Mouse (Mus musculus) MEL (cell line): Measurements from ENCODE around the gene Sarnp. TPM values are rescaled to one million over a fixed set of nuclear protein-coding genes. Genes with fewer than 3 reads are reported as not detected.

Source experiments
- DNase-seq: peaks from one replicate; pipeline ENCODE4 v3.0.0; 2011; ENCODE audit warnings: low read depth, low spot score
- H3K27ac ChIP-seq: 2 replicates; pipeline ENCODE4 v1.5.1; 2012; ENCODE audit warnings: low read depth, mild to moderate bottlenecking, control low read depth, low read length, moderate library complexity; ENCODE audit not compliant: control insufficient read depth
- H3K27me3 ChIP-seq, 2 experiments: fragments of 150-350 bp in 1 of 2; sonication (generic) in 1 of 2; 2 replicates each; pipeline ENCODE4 v1.6.1; 2012; ENCODE audit warnings: low read length in 2 of 2, mild to moderate bottlenecking in 2 of 2, improper control_type of control experiment in 1 of 2, moderate library complexity in 1 of 2; ENCODE audit not compliant: insufficient read depth in 2 of 2, control insufficient read depth in 1 of 2
- H3K36me3 ChIP-seq, 2 experiments: 2 replicates each; pipeline ENCODE4 v1.6.1; 2012 to 2014; ENCODE audit warnings: low read length in 2 of 2, improper control_type of control experiment in 1 of 2, inconsistent platforms in 1 of 2, mild to moderate bottlenecking in 1 of 2; ENCODE audit not compliant: insufficient read depth in 2 of 2, control insufficient read depth in 1 of 2
- H3K4me1 ChIP-seq, 2 experiments: fragments of 150-350 bp in 1 of 2; sonication (generic) in 1 of 2; 2 replicates each; pipeline ENCODE4 v1.6.1; 2012; ENCODE audit warnings: low read length in 2 of 2, improper control_type of control experiment in 1 of 2, mild to moderate bottlenecking in 1 of 2; ENCODE audit not compliant: insufficient read depth in 2 of 2, control insufficient read depth in 1 of 2
- H3K4me3 ChIP-seq, 2 experiments: fragments of 150-350 bp in 1 of 2; sonication (generic) in 1 of 2; 2 replicates each; pipeline ENCODE4 v1.5.1; 2012; ENCODE audit warnings: low read depth in 2 of 2, low read length in 2 of 2, mild to moderate bottlenecking in 2 of 2, moderate library complexity in 2 of 2, control low read depth in 1 of 2, improper control_type of control experiment in 1 of 2; ENCODE audit not compliant: control insufficient read depth in 1 of 2, insufficient read depth in 1 of 2
- H3K79me2 ChIP-seq: 2 replicates; pipeline ENCODE4 v1.6.1; 2012; ENCODE audit warnings: mild to moderate bottlenecking, low read length, moderate library complexity; ENCODE audit not compliant: control insufficient read depth, poor library complexity, insufficient read depth
- H3K9ac ChIP-seq: 2 replicates; pipeline ENCODE4 v1.6.1; 2012; ENCODE audit warnings: low read depth, mild to moderate bottlenecking, control low read depth, low read length, moderate library complexity; ENCODE audit not compliant: control insufficient read depth, poor library complexity, severe bottlenecking
- H3K9me3 ChIP-seq: fragments of 150-350 bp; sonication (generic); replicated peaks from 2 replicates; pipeline ENCODE4 v1.6.1; 2012; ENCODE audit warnings: mild to moderate bottlenecking, low read length, improper control_type of control experiment, moderate library complexity; ENCODE audit not compliant: insufficient read depth
- BHLHE40 ChIP-seq: IDR thresholded peaks from 2 replicates; pipeline ENCODE4 v1.6.1; 2012; ENCODE audit warnings: low read depth, mild to moderate bottlenecking, inconsistent platforms, low read length, improper control_type of control experiment, borderline replicate concordance
- CHD2 ChIP-seq: IDR thresholded peaks from 2 replicates; pipeline ENCODE4 v1.6.1; 2011; ENCODE audit warnings: low read length, improper control_type of control experiment
- CTCF ChIP-seq, 3 experiments: IDR thresholded peaks in 2 of 3; conservative IDR thresholded peaks in 1 of 3; 2 replicates each; pipeline ENCODE4 v1.5.1; 2011 to 2012; ENCODE audit warnings: low read length in 3 of 3, low read depth in 2 of 3, mild to moderate bottlenecking in 2 of 3, improper control_type of control experiment in 1 of 3, inconsistent platforms in 1 of 3, mixed read lengths in 1 of 3, moderate library complexity in 1 of 3; ENCODE audit not compliant: control insufficient read depth in 1 of 3, insufficient read depth in 1 of 3, poor library complexity in 1 of 3, severe bottlenecking in 1 of 3
- E2F4 ChIP-seq: IDR thresholded peaks from 2 replicates; pipeline ENCODE4 v1.6.1; 2011; ENCODE audit warnings: low read depth, low read length, improper control_type of control experiment, borderline replicate concordance
- GATA1 ChIP-seq: IDR thresholded peaks from 2 replicates; pipeline ENCODE4 v1.6.1; 2011; ENCODE audit warnings: low read depth, low read length, improper control_type of control experiment
- HCFC1 ChIP-seq: IDR thresholded peaks from 2 replicates; pipeline ENCODE4 v1.6.1; 2012; ENCODE audit warnings: low read depth, mild to moderate bottlenecking, inconsistent platforms, low read length, improper control_type of control experiment, moderate library complexity
- JUND ChIP-seq: IDR thresholded peaks from 2 replicates; pipeline ENCODE4 v1.6.1; 2011; ENCODE audit warnings: low read depth, mild to moderate bottlenecking, improper control_type of control experiment, low read length
- MYB ChIP-seq: IDR thresholded peaks from 2 replicates; pipeline ENCODE4 v1.6.1; 2011; ENCODE audit warnings: mild to moderate bottlenecking, low read depth, low read length, improper control_type of control experiment
- MYC ChIP-seq: IDR thresholded peaks from 2 replicates; pipeline ENCODE4 v1.6.1; 2011; ENCODE audit warnings: low read depth, mild to moderate bottlenecking, low read length, improper control_type of control experiment, moderate library complexity
- NELFE ChIP-seq: IDR thresholded peaks from 2 replicates; pipeline ENCODE4 v1.6.1; 2011; ENCODE audit warnings: low read depth, low read length, improper control_type of control experiment
- NRF1 ChIP-seq: IDR thresholded peaks from 2 replicates; pipeline ENCODE4 v1.6.1; 2014; ENCODE audit warnings: low read depth, mild to moderate bottlenecking, inconsistent platforms, low read length, improper control_type of control experiment, moderate library complexity; ENCODE audit not compliant: poor library complexity, insufficient read depth, severe bottlenecking
- POLR2A ChIP-seq, 2 experiments: IDR thresholded peaks; 2 replicates each; pipeline ENCODE4 v1.6.1; 2011 to 2012; ENCODE audit warnings: low read length in 2 of 2, mild to moderate bottlenecking in 2 of 2, control low read depth in 1 of 2, improper control_type of control experiment in 1 of 2, low read depth in 1 of 2, moderate library complexity in 1 of 2; ENCODE audit not compliant: control insufficient read depth in 1 of 2, insufficient read depth in 1 of 2, poor library complexity in 1 of 2
- POLR2AphosphoS2 ChIP-seq: IDR thresholded peaks from 2 replicates; pipeline ENCODE4 v1.6.1; 2011; ENCODE audit warnings: low read length, improper control_type of control experiment
- POLR2AphosphoS5 ChIP-seq: IDR thresholded peaks from 2 replicates; pipeline ENCODE4 v1.6.1; 2012; ENCODE audit warnings: low read depth, borderline replicate concordance, mild to moderate bottlenecking, inconsistent platforms, low read length, moderate library complexity, mixed read lengths
- RAD21 ChIP-seq: IDR thresholded peaks from 2 replicates; pipeline ENCODE4 v1.6.1; 2011; ENCODE audit warnings: mild to moderate bottlenecking, low read depth, low read length, improper control_type of control experiment
- SMC3 ChIP-seq: IDR thresholded peaks from 2 replicates; pipeline ENCODE4 v1.6.1; 2011; ENCODE audit warnings: low read depth, low read length, improper control_type of control experiment
- TAL1 ChIP-seq: IDR thresholded peaks from 2 replicates; pipeline ENCODE4 v1.6.1; 2012; ENCODE audit warnings: mild to moderate bottlenecking, inconsistent platforms, low read length, moderate library complexity, mixed read lengths
- TCF12 ChIP-seq: IDR thresholded peaks from 2 replicates; pipeline ENCODE4 v1.6.1; 2014; ENCODE audit warnings: low read depth, mild to moderate bottlenecking, inconsistent platforms, low read length, improper control_type of control experiment, moderate library complexity
- USF1 ChIP-seq: IDR thresholded peaks from 2 replicates; pipeline ENCODE4 v1.6.1; 2014; ENCODE audit warnings: low read depth, mild to moderate bottlenecking, inconsistent platforms, low read length, improper control_type of control experiment, moderate library complexity
- USF2 ChIP-seq, 2 experiments: IDR thresholded peaks; 2 replicates each; pipeline ENCODE4 v1.6.1; 2011 to 2012; ENCODE audit warnings: improper control_type of control experiment in 2 of 2, low read length in 2 of 2, borderline replicate concordance in 1 of 2, inconsistent platforms in 1 of 2, low read depth in 1 of 2, mild to moderate bottlenecking in 1 of 2; ENCODE audit not compliant: insufficient read depth in 1 of 2
- ZC3H11A ChIP-seq: IDR thresholded peaks from 2 replicates; pipeline ENCODE4 v1.6.1; 2012; ENCODE audit warnings: low read depth, mild to moderate bottlenecking, inconsistent platforms, low read length, improper control_type of control experiment
- ZKSCAN1 ChIP-seq: IDR thresholded peaks from 2 replicates; pipeline ENCODE4 v1.6.1; 2012; ENCODE audit warnings: low read depth, mild to moderate bottlenecking, inconsistent platforms, low read length, improper control_type of control experiment, moderate library complexity
- ZMIZ1 ChIP-seq: IDR thresholded peaks from 2 replicates; pipeline ENCODE4 v1.6.1; 2012; ENCODE audit warnings: low read depth, mild to moderate bottlenecking, inconsistent platforms, low read length, improper control_type of control experiment, moderate library complexity
- ZNF384 ChIP-seq: IDR thresholded peaks from 2 replicates; pipeline ENCODE4 v1.6.1; 2012; ENCODE audit warnings: low read depth, mild to moderate bottlenecking, inconsistent platforms, low read length, improper control_type of control experiment
- polyA plus RNA-seq, 2 experiments: library from polyadenylated mRNA; stranded (reverse) in 1 of 2; unstranded in 1 of 2; fragments of >175 nt in 1 of 2; fragments of >200 nt in 1 of 2; gene quantifications; 2 replicates each; pipeline versions ENCODE4 v1.2.1 to v1.2.4; 2012; ENCODE audit warnings: low replicate concordance in 2 of 2, low read depth in 1 of 2; ENCODE audit not compliant: insufficient read length in 2 of 2, insufficient read depth in 1 of 2, missing spikeins in 1 of 2
- total RNA-seq: library from RNA; depleted of rRNA; stranded (reverse); fragments of 300-350 nt; gene quantifications from 2 replicates; pipeline ENCODE4 v1.2.3, GENCODE M21; 2012

The Sarnp gene
- total and polyA plus RNA-seq, 3 experiments, result 103 to 1,007 (median 189) TPM

DNA sequence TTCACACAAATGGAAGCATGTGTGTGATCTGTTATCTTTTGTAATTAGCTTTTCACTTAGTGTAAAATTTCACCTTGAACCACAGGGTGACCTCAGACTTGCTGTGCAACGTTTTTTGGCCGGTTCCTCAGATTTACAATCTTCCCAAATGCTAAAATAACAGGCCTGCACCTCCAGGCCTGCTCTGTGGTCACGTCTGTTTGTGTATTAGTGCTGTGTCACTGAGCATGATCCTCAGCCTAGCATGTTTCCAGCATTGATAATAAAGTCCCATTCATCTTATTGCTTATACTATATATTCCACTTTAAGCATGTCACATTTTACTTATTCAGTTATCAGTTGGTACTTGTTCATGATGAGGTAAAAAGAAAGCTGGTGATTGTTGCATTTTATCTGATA is 33.2 kb downstream of the Sarnp start (continued):
- no peak for TF ChIP-seq ZMIZ1

- Histone ChIP-seq H3K27me3 (no peaks in the 10 kb centered on the region), H3K9ac (no peak overlapping the region), H3K4me3 (no peak overlapping the region), H3K9me3 (no peaks in the 10 kb centered on the region), H3K36me3 (peaks cover 6 to 37% of the 10 kb centered on the region in 2 experiments), H3K4me1 (peaks cover 0 to 2% of the 10 kb centered on the region in 2 experiments; a peak in 2 of 4 replicates), H3K79me2 (no peaks in the 10 kb centered on the region), H3K27ac (no peak overlapping the region)
- no peak for DNase-seq
- TF ChIP-seq CTCF (IDR thresholded peaks at IDR 0.05 in 2 of 3, conservative IDR thresholded peaks at IDR 0.05 in 1 of 3; ENCODE audit: control insufficient read depth in 1 of 3, insufficient read depth in 1 of 3, low read depth in 2 of 3, low read length in 3 of 3, poor library complexity in 1 of 3, severe bottlenecking in 1 of 3) (no peak), MYC (no peak), NELFE (no peak), TCF12 (no peak), CHD2 (no peak), JUND (no peak), USF2 (IDR thresholded peaks at IDR 0.05; ENCODE audit: borderline replicate concordance in 1 of 2, insufficient read depth in 1 of 2, low read depth in 1 of 2, low read length in 2 of 2) (no peak), SMC3 (no peak), ZC3H11A (no peak), ZNF384 (no peak), BHLHE40 (no peak), POLR2AphosphoS5 (no peak), USF1 (no peak), HCFC1 (no peak), GATA1 (no peak), NRF1 (no peak), TAL1 (no peak), MYB (no peak), ZKSCAN1 (no peak)
Observed at GRCm38 (mm10) chr10:128861176-128861575, 44.0 kb downstream of the Sarnp start.

- no peaks in the 10 kb centered on the region; a peak in 1 of 4 replicates for H3K4me1 ChIP-seq
Observed at GRCm38 (mm10) chr10:128866042-128866441, 48.9 kb downstream of the Sarnp start.

More at GRCm38 (mm10) chr10:128866042-128866441, 48.9 kb downstream of the Sarnp start:
- H3K27ac ChIP-seq, result no peak overlapping the region
- no peak overlapping the region for H3K9ac ChIP-seq
- no peaks in the 10 kb centered on the region for H3K27me3 ChIP-seq
- peaks cover 0 to 16% of the 10 kb centered on the region in 2 experiments; a peak in 2 of 4 replicates for H3K36me3 ChIP-seq
- TF ChIP-seq POLR2A (IDR thresholded peaks at IDR 0.05; ENCODE audit: control insufficient read depth in 1 of 2, insufficient read depth in 1 of 2, low read depth in 1 of 2, low read length in 2 of 2, poor library complexity in 1 of 2) (no peak), SMC3 (peak; percentile 40), CTCF (IDR thresholded peaks at IDR 0.05 in 2 of 3, conservative IDR thresholded peaks at IDR 0.05 in 1 of 3; ENCODE audit: control insufficient read depth in 1 of 3, insufficient read depth in 1 of 3, low read depth in 2 of 3, low read length in 3 of 3, poor library complexity in 1 of 3, severe bottlenecking in 1 of 3) (peak in 2 of 3 experiments; percentile 11 to 50; a peak in 3 of 6 replicates), MYC (no peak), E2F4 (no peak), JUND (no peak), RAD21 (peak; percentile 35), POLR2AphosphoS2 (no peak)
- TF ChIP-seq, all 39 proteins: peak for 3
- Histone ChIP-seq H3K79me2 (no peaks in the 10 kb centered on the region), H3K9me3 (no peaks in the 10 kb centered on the region), H3K4me3 (no peak overlapping the region)
- DNase-seq, result peak; percentile 49
